Mouse (Mus musculus) adrenal gland, postnatal 25 days (tissue): ENCODE measurements at regions not wholly inside any gene's neighbourhood (a gene's known extent, or its start where the extent isn't known, plus 50 kb on each side); places are given as distances from the start of the nearest gene placed in this dataset.

ENCODE experiments used
- DNase-seq: peaks from one replicate; pipeline ENCODE4 v3.0.0; 2021; ENCODE audit warnings: mixed read lengths

- DNase-seq: no peak
These were observed 490.8 kb downstream of the Prkd1 start for GRCm38 (mm10) chr12:50158143-50158542.

- DNase-seq: no peak
These were observed 461.6 kb downstream of the Prkd1 start for GRCm38 (mm10) chr12:50187332-50187731.

- DNase-seq: no peak
These were observed 457.9 kb downstream of the Prkd1 start for GRCm38 (mm10) chr12:50190892-50191539.

- DNase-seq: no peak
These were observed 456.9 kb downstream of the Prkd1 start for GRCm38 (mm10) chr12:50191733-50192612.

GRCm38 (mm10) chr12:50193501-50193900, 455.4 kb downstream of the Prkd1 start:
- no peak for DNase-seq

GRCm38 (mm10) chr12:50194714-50195113, 454.2 kb downstream of the Prkd1 start:
- no peak for DNase-seq

GRCm38 (mm10) chr12:50196339-50196738, 452.6 kb downstream of the Prkd1 start:
- DNase-seq: no peak

GRCm38 (mm10) chr12:50241139-50241538, 407.8 kb downstream of the Prkd1 start:
- DNase-seq: no peak

- no peak for DNase-seq
These were observed 390.0 kb downstream of the Prkd1 start for GRCm38 (mm10) chr12:50258901-50259300.

- DNase-seq: no peak
These were observed 387.8 kb downstream of the Prkd1 start for GRCm38 (mm10) chr12:50261072-50261471.

- DNase-seq: no peak
These were observed 375.5 kb downstream of the Prkd1 start for GRCm38 (mm10) chr12:50273239-50273880.

- DNase-seq: no peak
These were observed 367.3 kb downstream of the Prkd1 start for GRCm38 (mm10) chr12:50281615-50282014.
